Mouse (Mus musculus) heart, adult 9 months (tissue): ENCODE data around the gene Snx18.

ENCODE experiments used
- DNase-seq, 2 experiments: peaks; one replicate each; pipeline ENCODE4 v3.0.0; 2022; ENCODE audit warnings: low spot score in 2 of 2

Gene Snx18

GRCm38 (mm10) chr13:113566951-113567350 is 51.4 kb downstream of the Snx18 start:
- no peak for DNase-seq

GRCm38 (mm10) chr13:113566411-113566810 is 52.0 kb downstream of the Snx18 start:
- no peak for DNase-seq

- no peak for DNase-seq
Measured at GRCm38 (mm10) chr13:113559646-113560045, 58.7 kb downstream of the Snx18 start.

GRCm38 (mm10) chr13:113556538-113556937 is 61.8 kb downstream of the Snx18 start:
- DNase-seq: no peak

- peak; percentile 79 to 80 for DNase-seq
Measured at GRCm38 (mm10) chr13:113555226-113555625, 63.1 kb downstream of the Snx18 start.

- DNase-seq: no peak
Measured at GRCm38 (mm10) chr13:113553603-113554230, 64.6 kb downstream of the Snx18 start.

- DNase-seq: no peak
Measured at GRCm38 (mm10) chr13:113552341-113552740, 66.0 kb downstream of the Snx18 start.

GRCm38 (mm10) chr13:113550866-113551565 is 67.3 kb downstream of the Snx18 start:
- DNase-seq: peak; percentile 56 to 68

GRCm38 (mm10) chr13:113549021-113549420 is 69.3 kb downstream of the Snx18 start:
- no peak for DNase-seq

- DNase-seq: no peak
Measured at GRCm38 (mm10) chr13:113547807-113548426, 70.4 kb downstream of the Snx18 start.

GRCm38 (mm10) chr13:113542374-113542773 is 76.0 kb downstream of the Snx18 start:
- DNase-seq: no peak
